Mouse (Mus musculus) intestine, embryonic 16.5 days (tissue): ENCODE data around the gene Cyp26b1. TPM values are rescaled to one million over a fixed set of nuclear protein-coding genes. Genes with fewer than 3 reads are reported as not detected.

Source experiments
- ATAC-seq: fragments of 200-750 bp; cut with Nextera tagmentation; 2 replicates; pipeline ENCODE4 v1.8.0; 2017; ENCODE audit warnings: moderate TSS enrichment, moderate library complexity
- H3K27ac ChIP-seq: fragments of 300-500 bp; sonication (generic); 2 replicates; pipeline ENCODE4 v1.5.1; 2014; ENCODE audit warnings: mild to moderate bottlenecking, low read length
- H3K27me3 ChIP-seq: fragments of 300-500 bp; sonication (generic); replicated peaks from 2 replicates; pipeline ENCODE4 v1.6.1; 2014; ENCODE audit warnings: low read length, control low read depth, mixed read lengths; ENCODE audit not compliant: control insufficient read depth, insufficient read depth
- H3K36me3 ChIP-seq: fragments of 300-500 bp; sonication (generic); 2 replicates; pipeline ENCODE4 v1.6.1; 2014; ENCODE audit warnings: low read length, control low read depth; ENCODE audit not compliant: control insufficient read depth, insufficient read depth
- H3K4me1 ChIP-seq: fragments of 300-500 bp; sonication (generic); 2 replicates; pipeline ENCODE4 v1.6.1; 2014; ENCODE audit warnings: low read length, control low read depth, mixed read lengths; ENCODE audit not compliant: control insufficient read depth, insufficient read depth
- H3K4me2 ChIP-seq: fragments of 300-500 bp; sonication (generic); 2 replicates; pipeline ENCODE4 v1.6.1; 2014; ENCODE audit warnings: low read depth, low read length, control low read depth
- H3K4me3 ChIP-seq: fragments of 300-500 bp; sonication (generic); 2 replicates; pipeline ENCODE4 v1.5.1; 2014; ENCODE audit warnings: mild to moderate bottlenecking, low read length
- H3K9ac ChIP-seq: fragments of 300-500 bp; sonication (generic); 2 replicates; pipeline ENCODE4 v1.6.1; 2014; ENCODE audit warnings: low read depth, low read length
- H3K9me3 ChIP-seq: fragments of 300-500 bp; sonication (generic); 2 replicates; pipeline ENCODE4 v1.6.1; 2016; ENCODE audit warnings: low read length, control low read depth; ENCODE audit not compliant: control insufficient read depth
- WGBS: fragments of 180-500 bp; shearing (Covaris S2); extraction: QIAGEN DNeasy Blood & Tissue Kit; methylation state at CpG from one replicate; pipeline ENCODE4 v1.1.7; 2014; 5-methylcytosine and 5-hydroxymethylcytosine counted together
- polyA plus RNA-seq: library from polyadenylated mRNA; unstranded; fragments of >200 nt; fragmentation: Nextera tagmentation; extraction: Ambion mirVana; gene quantifications from 2 replicates; pipeline ENCODE4 v1.2.1, GENCODE M21; 2015

Cyp26b1 gene
- polyA plus RNA-seq, 1 experiment from 2014 or later = 1.5 TPM

DNA sequence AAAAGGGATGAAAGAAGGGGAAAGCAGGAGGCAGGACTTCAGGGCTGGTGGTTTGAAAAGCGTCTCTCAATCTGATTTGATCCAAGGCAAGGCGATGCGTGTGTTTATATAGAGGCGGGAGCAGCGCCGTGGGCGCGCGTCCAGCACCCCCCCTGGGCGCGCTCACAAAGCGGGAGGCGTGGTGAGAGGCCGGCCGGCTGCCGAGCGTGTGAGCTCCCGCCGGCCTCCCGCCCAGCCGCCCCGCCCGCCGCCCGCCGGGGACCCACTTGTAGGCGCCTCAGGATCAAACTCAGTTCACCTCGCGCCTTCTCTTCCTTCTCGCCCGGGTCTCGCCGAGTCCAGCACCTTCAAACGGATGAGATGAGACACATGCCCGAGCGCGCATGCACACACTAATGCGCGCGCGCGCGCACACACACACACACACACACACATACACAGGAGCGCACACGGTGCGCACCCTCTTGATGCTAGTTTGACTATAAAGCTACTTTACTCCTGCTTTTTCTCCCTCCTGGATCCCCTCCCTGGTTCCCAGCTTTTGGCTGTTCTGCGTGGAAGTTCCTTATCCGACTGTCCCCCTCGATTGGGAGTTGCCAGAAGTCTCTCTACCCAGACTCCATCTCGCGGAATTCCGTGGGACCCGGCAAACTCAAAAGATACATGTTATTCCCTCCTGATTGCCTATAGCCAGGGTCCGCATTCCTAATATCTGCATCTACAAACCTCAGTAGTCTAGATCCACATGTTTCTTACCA lies 4.6 kb downstream of the Cyp26b1 start:
- no peaks in the 10 kb centered on the region for H3K36me3 ChIP-seq
- H3K9ac ChIP-seq = peak overlapping the region; percentile 53; the same call in 1 of the 2 replicates
- no peak overlapping the region for H3K27ac ChIP-seq
- 1% methylated on average over 54 of the region's 54 CpGs for WGBS
- H3K4me3 ChIP-seq = peak overlapping the region; percentile 55
- peak overlapping the region; percentile 93 for H3K4me2 ChIP-seq
- ATAC-seq = peak; percentile 12; the same call in 1 of the 2 replicates
- peaks cover 50% of the 10 kb centered on the region for H3K27me3 ChIP-seq
- peaks cover 53% of the 10 kb centered on the region for H3K4me1 ChIP-seq
- H3K9me3 ChIP-seq = no peaks in the 10 kb centered on the region

DNA sequence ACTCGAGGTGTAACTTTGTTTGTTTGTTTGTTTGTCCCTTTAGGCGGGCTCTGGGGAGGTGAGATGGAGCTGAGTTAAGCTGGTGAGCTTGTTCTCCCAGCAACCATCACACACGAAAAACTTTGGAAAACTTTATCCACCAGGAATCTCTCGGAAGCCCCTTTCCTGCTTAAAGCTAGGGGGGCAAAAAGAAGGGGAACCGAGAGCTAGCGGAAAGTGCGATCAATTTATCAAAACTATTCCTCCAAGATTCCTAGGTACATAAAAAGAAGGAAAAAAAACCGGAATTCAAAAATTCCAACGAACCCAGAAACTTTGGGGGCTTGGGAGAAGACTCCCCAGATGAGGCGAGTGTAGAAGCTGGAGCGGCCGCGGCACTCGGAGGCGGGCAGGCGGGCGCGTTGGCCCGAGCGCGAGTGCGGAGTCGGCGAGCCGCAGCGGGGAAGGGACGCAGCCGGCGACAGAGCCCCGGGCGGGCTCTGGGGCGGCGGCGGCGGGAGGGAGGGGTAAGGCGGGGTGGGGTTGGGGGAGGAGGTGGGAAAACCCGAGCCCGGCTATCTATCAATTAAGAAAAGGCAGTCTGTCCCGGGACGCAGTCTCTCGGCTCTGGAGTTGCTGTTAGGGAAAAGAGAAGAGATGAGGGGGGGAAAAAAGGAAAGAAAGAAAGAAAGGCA lies 5.3 kb downstream of the Cyp26b1 start:
- Histone ChIP-seq H3K4me1 (peaks cover 61% of the 10 kb centered on the region), H3K27ac (no peak overlapping the region)

DNA sequence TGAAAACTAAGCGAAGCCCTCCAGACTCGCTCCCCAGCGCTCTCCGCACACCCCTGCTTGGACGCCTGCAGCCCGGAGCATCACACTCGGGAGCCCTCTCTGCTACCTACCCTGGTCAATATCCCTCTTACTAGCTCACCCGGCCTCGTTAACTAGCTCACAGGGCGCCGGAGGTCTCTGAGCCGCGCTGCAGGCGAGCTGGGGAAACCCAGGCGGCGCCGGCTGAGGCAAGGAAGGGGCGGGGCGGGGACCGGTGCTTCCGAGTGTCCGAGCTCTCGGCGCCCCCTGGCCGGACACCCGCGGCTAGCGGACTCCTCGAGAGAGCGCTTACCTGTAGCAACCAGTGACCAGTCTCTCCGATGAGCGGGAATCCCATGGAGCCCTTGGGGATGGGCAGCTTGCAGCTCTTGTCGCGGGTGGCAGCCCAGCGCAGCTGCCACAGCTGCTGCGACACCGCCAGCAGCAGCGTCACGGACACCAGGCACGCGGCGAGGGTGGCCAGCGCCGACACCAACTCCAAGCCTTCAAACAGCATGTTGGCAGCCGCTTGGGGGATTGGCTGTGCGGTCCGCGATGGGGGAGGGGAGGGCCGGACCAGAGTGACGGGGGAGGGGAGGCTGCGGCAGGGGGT lies 6.1 kb downstream of the Cyp26b1 start:
- peaks cover 63% of the 10 kb centered on the region for H3K27me3 ChIP-seq
- peaks cover 68% of the 10 kb centered on the region for H3K4me1 ChIP-seq
- peak overlapping the region; percentile 53 for H3K9ac ChIP-seq
- ATAC-seq = no peak
- H3K4me3 ChIP-seq = peak overlapping the region; percentile 55
- H3K9me3 ChIP-seq = no peaks in the 10 kb centered on the region
- WGBS = under 1% methylated on average over 49 of the region's 51 CpGs
- peak overlapping the region; percentile 93 for H3K4me2 ChIP-seq
- no peaks in the 10 kb centered on the region for H3K36me3 ChIP-seq
- no peak overlapping the region for H3K27ac ChIP-seq

More for the DNA sequence above, 5.3 kb downstream of the Cyp26b1 start:
- WGBS = under 1% methylated on average over 41 of the region's 41 CpGs
- peaks cover 57% of the 10 kb centered on the region for H3K27me3 ChIP-seq
- ATAC-seq = no peak
- peak overlapping the region; percentile 55 for H3K4me3 ChIP-seq
- peak overlapping the region; percentile 53; the same call in 1 of the 2 replicates for H3K9ac ChIP-seq
- H3K4me2 ChIP-seq = peak overlapping the region; percentile 93
- H3K9me3 ChIP-seq = no peaks in the 10 kb centered on the region
- H3K36me3 ChIP-seq = no peaks in the 10 kb centered on the region

DNA sequence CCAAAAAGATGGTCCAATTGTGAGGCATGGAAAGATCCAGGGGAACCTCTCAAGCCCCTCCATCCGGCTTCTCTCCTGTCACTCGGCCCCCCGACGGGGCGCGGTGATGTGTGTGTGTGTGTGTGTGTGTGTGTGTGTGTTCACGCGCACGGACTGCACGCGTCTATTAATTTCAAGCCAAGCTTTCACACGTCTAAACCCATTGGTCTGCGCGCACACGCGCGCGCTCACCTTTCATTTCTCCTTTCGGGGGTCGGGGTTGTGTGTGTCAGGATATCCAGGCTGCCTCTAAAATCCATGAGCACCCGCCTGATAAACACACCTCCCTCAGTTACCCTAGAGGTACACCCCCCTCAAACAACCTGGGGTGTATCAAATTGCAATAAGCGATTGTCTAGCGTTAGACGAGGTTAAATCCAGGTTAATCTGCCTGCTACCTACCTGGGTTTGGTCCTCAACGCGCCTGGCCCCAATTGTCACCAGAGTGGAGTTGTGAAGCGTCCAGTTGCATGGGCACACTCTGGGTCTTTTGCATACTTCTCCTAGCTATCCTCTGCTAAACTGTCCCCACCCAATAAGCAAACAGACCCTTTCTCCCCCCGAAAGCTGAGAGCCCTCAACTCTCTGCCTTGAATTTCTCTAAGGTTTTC lies 7.0 kb downstream of the Cyp26b1 start:
- Histone ChIP-seq H3K9ac (no peak overlapping the region), H3K36me3 (no peaks in the 10 kb centered on the region), H3K9me3 (no peaks in the 10 kb centered on the region), H3K4me1 (peaks cover 71% of the 10 kb centered on the region), H3K4me2 (peak overlapping the region; percentile 65; the same call in 1 of the 2 replicates), H3K4me3 (peak overlapping the region; percentile 55), H3K27me3 (peaks cover 72% of the 10 kb centered on the region), H3K27ac (no peak overlapping the region)
- ATAC-seq = no peak
- WGBS = 3% methylated on average over 28 of the region's 28 CpGs

DNA sequence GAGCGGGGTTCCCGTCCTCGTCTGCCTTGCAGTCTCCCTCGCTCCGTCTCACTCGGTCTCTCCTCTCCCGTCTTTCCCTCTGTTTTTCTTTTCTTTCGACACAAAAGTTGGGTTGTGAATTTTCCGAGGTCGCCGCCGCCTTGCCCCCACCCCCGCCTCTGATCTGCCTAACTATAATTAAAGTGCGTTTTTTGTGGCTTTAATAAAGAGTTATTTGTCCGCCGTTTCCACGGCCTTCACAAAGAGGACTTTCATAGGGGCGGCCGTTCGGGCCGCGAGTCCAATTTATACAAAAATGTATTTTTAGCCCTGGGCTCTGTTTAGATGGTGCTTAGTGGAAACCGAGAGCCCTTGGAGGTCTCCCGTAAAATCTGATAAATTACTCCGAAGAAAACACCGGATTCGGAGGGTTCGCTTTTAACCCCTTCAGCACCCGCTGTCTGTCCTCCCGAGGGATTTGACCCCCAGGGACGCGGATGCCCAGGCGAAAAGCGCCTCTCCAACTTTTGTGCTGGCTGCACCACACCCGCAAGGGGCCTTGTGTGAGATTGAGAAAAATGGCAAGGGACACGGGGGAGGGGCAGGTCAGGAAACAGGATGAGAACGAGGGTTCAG lies 7.9 kb downstream of the Cyp26b1 start:
- WGBS = under 1% methylated on average over 37 of the region's 37 CpGs
- Histone ChIP-seq H3K36me3 (no peaks in the 10 kb centered on the region), H3K4me3 (peak overlapping the region; percentile 43), H3K9me3 (no peaks in the 10 kb centered on the region), H3K27me3 (peaks cover 79% of the 10 kb centered on the region), H3K9ac (peak overlapping the region; percentile 52; the same call in 1 of the 2 replicates), H3K27ac (no peak overlapping the region), H3K4me2 (peak overlapping the region; percentile 65), H3K4me1 (peaks cover 67% of the 10 kb centered on the region)
- no peak for ATAC-seq

GRCm38 (mm10) chr6:84584783-84585685 lies 8.7 kb downstream of the Cyp26b1 start:
- ATAC-seq = no peak
- Histone ChIP-seq H3K4me1 (peaks cover 63% of the 10 kb centered on the region), H3K4me2 (peak overlapping the region; percentile 65), H3K4me3 (peak overlapping the region; percentile 43), H3K9ac (peak overlapping the region; percentile 52; the same call in 1 of the 2 replicates), H3K27me3 (peaks cover 77% of the 10 kb centered on the region), H3K27ac (no peak overlapping the region), H3K9me3 (no peaks in the 10 kb centered on the region), H3K36me3 (no peaks in the 10 kb centered on the region)
- under 1% methylated on average over 66 of the region's 66 CpGs for WGBS

DNA sequence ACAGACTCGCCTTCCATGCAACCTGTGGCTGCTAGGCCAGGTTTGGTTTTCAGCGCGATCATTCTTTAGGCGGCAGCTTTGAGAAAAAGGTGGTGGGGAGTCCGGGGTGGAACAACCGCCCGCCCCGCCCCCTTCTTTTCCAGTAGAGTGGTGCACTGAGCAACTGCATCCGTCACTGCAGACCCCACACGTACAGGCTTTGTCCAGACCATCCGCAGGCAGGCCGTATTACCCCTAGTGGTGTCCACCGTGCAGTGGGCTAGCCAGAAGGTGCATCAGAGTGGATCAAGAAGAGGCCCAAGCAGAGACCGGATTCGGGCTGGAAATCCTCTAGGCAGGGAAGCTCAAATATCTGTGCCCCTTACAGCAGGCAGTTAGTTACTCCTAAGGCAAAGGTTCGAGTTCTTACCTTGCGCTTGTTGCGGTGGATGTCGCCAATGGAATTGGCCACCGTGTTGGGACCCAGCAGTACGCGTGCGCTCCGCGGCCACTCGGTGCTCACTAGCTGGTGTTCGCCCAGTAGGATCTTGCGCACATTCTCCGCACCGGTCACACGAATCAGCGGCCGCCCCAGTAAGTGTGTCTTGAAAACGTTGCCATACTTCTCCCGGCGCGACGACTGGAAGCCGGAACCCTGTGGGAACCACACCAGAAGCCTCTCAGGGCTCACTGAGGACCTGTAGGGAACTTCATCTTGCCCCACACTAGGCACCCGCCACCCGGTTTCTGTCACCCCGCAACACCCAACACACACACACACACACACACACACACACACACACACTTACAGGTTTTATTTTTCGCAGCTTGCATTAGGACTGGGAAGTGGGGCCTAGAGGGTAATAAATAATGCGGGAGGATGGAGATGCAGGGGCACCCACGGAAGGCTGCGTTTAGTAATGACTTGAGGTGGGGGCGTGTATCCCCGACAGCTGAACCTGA lies 9.6 kb downstream of the Cyp26b1 start:
- Histone ChIP-seq H3K27me3 (peaks cover 68% of the 10 kb centered on the region), H3K9ac (no peak overlapping the region), H3K4me3 (peak overlapping the region; percentile 43), H3K4me1 (peaks cover 63% of the 10 kb centered on the region), H3K9me3 (no peaks in the 10 kb centered on the region), H3K4me2 (peak overlapping the region; percentile 69), H3K27ac (no peak overlapping the region), H3K36me3 (no peaks in the 10 kb centered on the region)
- peak; percentile 25 for ATAC-seq
- WGBS = 9% methylated on average over 48 of the region's 48 CpGs
